Mouse (Mus musculus) megakaryocyte, embryonic 14.5 days (primary cell): ENCODE measurements at regions not wholly inside any gene's neighbourhood (a gene's known extent, or its start where the extent isn't known, plus 50 kb on each side); places are given as distances from the start of the nearest gene placed in this dataset.

ENCODE experiments used
- FLI1 ChIP-seq: IDR thresholded peaks from 2 replicates; pipeline ENCODE4 v1.6.1; 2012; ENCODE audit warnings: low read length, inconsistent platforms, mixed read lengths
- GATA1 ChIP-seq: IDR thresholded peaks from 3 replicates; pipeline ENCODE4 v1.6.1; 2012; ENCODE audit warnings: mixed read lengths, low read length, inconsistent platforms, borderline replicate concordance

DNA sequence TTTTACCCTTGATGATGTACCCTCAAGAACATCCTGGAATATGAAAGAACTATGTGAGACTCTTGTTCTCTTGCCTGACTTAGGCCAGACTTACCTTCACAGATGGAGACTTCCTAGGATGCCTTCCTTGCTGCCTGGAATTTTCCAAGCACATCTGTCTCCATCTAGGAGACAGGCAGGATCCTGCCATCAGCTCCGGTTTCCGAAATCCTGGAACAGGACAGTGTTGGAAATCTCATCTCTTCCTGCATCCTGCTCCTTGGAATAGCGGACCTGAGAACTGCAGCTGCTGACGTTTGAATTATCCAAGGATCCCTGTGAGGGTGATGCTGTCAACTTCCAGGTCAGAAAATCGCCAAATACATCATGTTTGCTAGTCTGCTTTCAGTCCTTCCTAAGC lies 77.0 kb upstream of the Irx3 start:
- no peak for TF ChIP-seq GATA1
- no peak for TF ChIP-seq FLI1
